Mouse (Mus musculus): ENCODE measurements around the gene Cry2.

GRCm38 (mm10) chr2:92379783-92380494, 53.9 kb downstream of the Cry2 start:
- TF ChIP-seq CTCF (IDR thresholded peaks at IDR 0.05; ENCODE audit: control insufficient read depth, insufficient read depth, insufficient replicate concordance, low read depth, low read length): no peak
- no peak for TF ChIP-seq POLR2A (IDR thresholded peaks at IDR 0.05; ENCODE audit: control insufficient read depth, low read depth, low read length)

Measured in testis, adult 2 months (tissue).